Mouse (Mus musculus) neural tube, embryonic 11.5 days (tissue): ENCODE data around the gene Flnc. TPM values are rescaled to one million over a fixed set of nuclear protein-coding genes. Genes with fewer than 3 reads are reported as not detected.

ENCODE experiments used
- ATAC-seq: fragments of 200-750 bp; cut with Nextera tagmentation; 2 replicates; pipeline ENCODE4 v1.8.0; 2017; ENCODE audit warnings: moderate number of reproducible peaks, mild to moderate bottlenecking, moderate TSS enrichment, moderate library complexity; ENCODE audit not compliant: insufficient read depth, low FRiP score, low TSS enrichment
- DNase-seq: peaks from one replicate; pipeline ENCODE4 v3.0.0-alpha.2; 2015; ENCODE audit warnings: low spot score
- H3K27ac ChIP-seq: fragments of 300-500 bp; sonication (generic); 2 replicates; pipeline ENCODE4 v1.5.1; 2014; ENCODE audit warnings: low read depth, mild to moderate bottlenecking, low read length
- H3K27me3 ChIP-seq: fragments of 300-500 bp; sonication (generic); 2 replicates; pipeline ENCODE4 v1.6.1; 2014; ENCODE audit warnings: mild to moderate bottlenecking, low read length, mixed read lengths; ENCODE audit not compliant: control insufficient read depth, insufficient read depth
- H3K36me3 ChIP-seq: fragments of 300-500 bp; sonication (generic); 2 replicates; pipeline ENCODE4 v1.6.1; 2014; ENCODE audit warnings: mild to moderate bottlenecking, low read length, moderate library complexity, mixed read lengths; ENCODE audit not compliant: control insufficient read depth, insufficient read depth
- H3K4me1 ChIP-seq: fragments of 300-500 bp; sonication (generic); 2 replicates; pipeline ENCODE4 v1.6.1; 2014; ENCODE audit warnings: low read length, mixed read lengths; ENCODE audit not compliant: control insufficient read depth, insufficient read depth
- H3K4me2 ChIP-seq: fragments of 300-500 bp; sonication (generic); 2 replicates; pipeline ENCODE4 v1.6.1; 2014; ENCODE audit warnings: low read depth, mild to moderate bottlenecking, moderate library complexity
- H3K4me3 ChIP-seq: fragments of 300-500 bp; sonication (generic); 2 replicates; pipeline ENCODE4 v1.5.1; 2014; ENCODE audit warnings: low read depth, low read length
- H3K9ac ChIP-seq: fragments of 300-500 bp; sonication (generic); 2 replicates; pipeline ENCODE4 v1.6.1; 2014; ENCODE audit warnings: mild to moderate bottlenecking, low read length
- H3K9me3 ChIP-seq: fragments of 300-500 bp; sonication (generic); 2 replicates; pipeline ENCODE4 v1.6.1; 2016; ENCODE audit warnings: low read length; ENCODE audit not compliant: control insufficient read depth
- WGBS: fragments of 180-500 bp; shearing (Covaris S2); extraction: QIAGEN DNeasy Blood & Tissue Kit; methylation state at CpG from one replicate; pipeline ENCODE4 v1.1.7; 2014; 5-methylcytosine and 5-hydroxymethylcytosine counted together
- polyA plus RNA-seq: library from polyadenylated mRNA; unstranded; fragments of >200 nt; fragmentation: Nextera tagmentation; extraction: Ambion mirVana; gene quantifications from 2 replicates; pipeline ENCODE4 v1.2.1, GENCODE M21; 2014

Flnc gene
- polyA plus RNA-seq, 1 experiment from 2014 or later = 4.6 TPM

DNA sequence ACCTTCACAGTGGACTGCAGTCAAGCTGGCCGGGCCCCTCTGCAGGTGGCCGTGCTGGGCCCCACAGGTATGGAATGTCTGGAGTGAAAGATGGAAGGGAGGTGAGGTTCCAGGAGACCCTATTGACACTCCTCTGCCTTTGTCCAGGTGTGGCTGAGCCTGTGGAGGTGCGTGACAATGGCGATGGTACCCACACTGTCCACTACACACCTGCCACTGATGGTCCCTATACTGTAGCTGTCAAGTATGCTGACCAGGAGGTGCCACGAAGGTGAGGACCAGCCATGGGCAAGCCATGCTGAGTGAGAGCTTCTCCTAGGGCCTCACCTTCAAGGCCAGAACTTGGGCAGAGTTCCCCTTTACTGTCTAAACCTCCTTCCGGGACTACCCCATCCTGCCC, 17.6 kb downstream of the Flnc start:
- Histone ChIP-seq H3K27me3 (no peaks in the 10 kb centered on the region), H3K4me2 (no peak overlapping the region), H3K9ac (no peak overlapping the region), H3K4me1 (no peaks in the 10 kb centered on the region), H3K36me3 (no peaks in the 10 kb centered on the region; the same call in 1 of the 2 replicates), H3K9me3 (no peaks in the 10 kb centered on the region), H3K4me3 (no peak overlapping the region), H3K27ac (no peak overlapping the region)
- ATAC-seq = no peak
- WGBS = 93% methylated on average over 6 of the region's 6 CpGs
- DNase-seq = no peak

DNA sequence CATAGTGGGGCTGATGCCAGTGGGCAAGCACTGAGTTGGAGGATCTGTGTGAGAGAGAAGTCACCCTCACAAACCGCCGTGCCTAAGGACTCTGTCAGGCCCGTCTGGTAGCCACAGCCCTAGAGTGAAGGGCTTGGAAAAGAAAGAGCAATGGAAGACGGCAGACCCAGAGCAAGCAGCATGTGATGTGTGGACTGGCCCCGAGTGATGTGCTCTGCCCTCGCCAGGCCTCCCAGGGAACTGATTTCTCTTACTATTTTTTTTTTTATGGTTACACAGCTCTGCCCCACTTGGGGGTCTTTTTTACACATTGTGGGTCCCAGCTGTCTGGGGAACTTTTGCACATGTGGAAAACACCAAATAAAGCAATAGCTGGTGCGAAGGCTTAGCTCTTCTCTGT, 28.4 kb downstream of the Flnc start:
- H3K4me3 ChIP-seq = no peak overlapping the region
- H3K9me3 ChIP-seq = no peaks in the 10 kb centered on the region
- H3K27ac ChIP-seq = no peak overlapping the region
- WGBS = 67% methylated on average over 7 of the region's 7 CpGs
- H3K9ac ChIP-seq = no peak overlapping the region
- ATAC-seq (no peak), DNase-seq (no peak)
- no peaks in the 10 kb centered on the region for H3K27me3 ChIP-seq
- no peaks in the 10 kb centered on the region for H3K4me1 ChIP-seq
- no peaks in the 10 kb centered on the region for H3K36me3 ChIP-seq
- H3K4me2 ChIP-seq = no peak overlapping the region

DNA sequence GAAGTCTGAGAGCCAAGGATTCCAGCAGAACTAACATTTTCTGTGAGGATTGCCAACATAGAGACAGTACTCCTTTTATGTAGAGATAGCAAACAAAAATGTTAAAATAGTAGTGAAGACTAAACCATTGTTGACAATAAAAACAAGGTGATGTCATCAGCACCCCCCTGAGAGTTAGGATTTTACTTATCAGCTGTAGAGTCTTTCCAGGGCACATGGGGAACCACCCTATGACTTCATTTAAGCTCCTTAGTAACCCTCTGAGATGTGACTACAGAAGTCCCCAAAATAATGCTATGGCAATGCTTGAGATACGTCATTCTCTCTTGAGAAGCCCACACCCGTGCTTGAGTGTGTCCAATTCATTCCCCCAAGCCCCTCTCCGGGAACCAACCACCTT, 30.3 kb downstream of the Flnc start:
- Histone ChIP-seq H3K4me1 (peaks cover 3% of the 10 kb centered on the region), H3K9ac (no peak overlapping the region), H3K36me3 (no peaks in the 10 kb centered on the region), H3K27ac (no peak overlapping the region), H3K9me3 (no peaks in the 10 kb centered on the region), H3K27me3 (no peaks in the 10 kb centered on the region), H3K4me3 (no peak overlapping the region), H3K4me2 (no peak overlapping the region)
- no peak for DNase-seq
- WGBS = 93% methylated on average over 3 of the region's 3 CpGs
- no peak for ATAC-seq

DNA sequence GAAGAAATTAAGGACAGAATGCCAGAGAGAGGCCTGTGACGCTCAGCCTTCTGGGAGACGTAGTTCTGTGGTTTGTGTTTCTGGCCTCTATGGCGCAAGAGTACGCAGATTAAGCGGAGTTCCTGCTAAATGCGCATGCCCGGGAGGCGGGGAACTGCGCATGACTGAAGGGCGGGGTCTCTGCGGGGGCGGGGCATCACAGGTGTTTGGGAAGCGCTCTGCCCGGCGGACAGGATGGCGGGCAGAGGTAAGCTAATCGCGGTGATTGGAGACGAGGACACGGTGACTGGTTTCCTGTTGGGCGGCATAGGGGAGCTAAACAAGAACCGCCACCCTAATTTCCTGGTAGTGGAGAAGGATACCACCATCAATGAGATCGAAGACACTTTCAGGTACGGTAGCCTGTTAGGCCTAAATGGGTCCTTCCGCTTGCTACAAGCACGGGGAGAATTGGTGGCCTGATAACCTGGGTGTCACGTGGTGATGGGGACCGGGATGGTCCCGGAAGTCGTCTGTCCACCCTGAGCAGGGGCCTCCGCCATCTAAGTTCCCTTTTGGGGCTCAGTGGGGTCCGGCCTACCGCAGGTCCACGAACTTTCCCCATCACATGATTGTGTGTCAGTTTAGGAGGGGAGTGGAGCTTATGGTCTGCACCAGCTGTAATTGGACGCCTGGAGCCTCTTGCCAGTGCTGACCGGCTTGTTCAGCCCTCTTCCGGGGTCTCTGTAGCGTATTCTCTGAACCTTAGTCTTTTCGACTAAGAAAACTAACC, 34.7 kb downstream of the Flnc start, which contains the start of gene Atp6v1f:
Gene Atp6v1f, plus strand, starts transcription at position 136 of the 772 bp plus-strand sequence.
- H3K27ac ChIP-seq = no peak within 1 kb of the TSS
- WGBS = under 1% methylated on average over 39 of the region's 39 CpGs
- ATAC-seq = peak; percentile 91

DNA sequence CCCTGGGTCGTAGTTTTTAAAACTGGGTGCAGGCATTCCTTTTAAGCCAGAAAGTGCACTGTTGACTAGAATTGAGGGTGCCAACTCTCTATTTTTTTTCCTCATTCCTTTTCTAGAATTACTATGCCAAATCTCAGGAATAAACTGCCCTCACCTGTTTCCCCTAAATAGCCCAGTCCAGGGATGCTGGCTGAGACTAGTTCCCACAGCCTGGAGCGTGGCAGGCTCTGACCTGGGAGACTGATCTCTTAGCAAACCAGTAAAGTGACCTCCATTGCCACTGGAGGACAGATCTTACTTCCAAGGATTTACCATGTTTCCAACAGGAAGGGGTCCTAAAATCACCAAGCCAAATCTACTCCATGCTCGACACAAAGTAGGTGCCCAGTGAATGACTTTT, 35.8 kb downstream of the Flnc start:
- peak overlapping the region; percentile 57; the same call in 1 of the 2 replicates for H3K4me3 ChIP-seq
- peaks cover 5% of the 10 kb centered on the region; the same call in 1 of the 2 replicates for H3K36me3 ChIP-seq
- H3K9me3 ChIP-seq = no peaks in the 10 kb centered on the region
- ATAC-seq (no peak), DNase-seq (no peak)
- no peaks in the 10 kb centered on the region for H3K27me3 ChIP-seq
- H3K27ac ChIP-seq = no peak overlapping the region
- H3K4me1 ChIP-seq = peaks cover 6% of the 10 kb centered on the region
- WGBS = 92% methylated on average over 3 of the region's 3 CpGs
- H3K9ac ChIP-seq = no peak overlapping the region
- peak overlapping the region; percentile 73 for H3K4me2 ChIP-seq

More for the DNA sequence above, 34.7 kb downstream of the Flnc start, which contains the start of gene Atp6v1f:
- H3K9ac ChIP-seq = peak within 1 kb of the TSS; percentile 55
- H3K9me3 ChIP-seq = no peaks in the 10 kb centered on the region
- H3K4me1 ChIP-seq = peaks cover 6% of the 10 kb centered on the region
- DNase-seq = peak; percentile 93
- H3K36me3 ChIP-seq = peaks cover 5% of the 10 kb centered on the region; the same call in 1 of the 2 replicates
- peak within 1 kb of the TSS; percentile 57 for H3K4me3 ChIP-seq
- H3K4me2 ChIP-seq = peak within 1 kb of the TSS; percentile 73
- H3K27me3 ChIP-seq = no peaks in the 10 kb centered on the region

DNA sequence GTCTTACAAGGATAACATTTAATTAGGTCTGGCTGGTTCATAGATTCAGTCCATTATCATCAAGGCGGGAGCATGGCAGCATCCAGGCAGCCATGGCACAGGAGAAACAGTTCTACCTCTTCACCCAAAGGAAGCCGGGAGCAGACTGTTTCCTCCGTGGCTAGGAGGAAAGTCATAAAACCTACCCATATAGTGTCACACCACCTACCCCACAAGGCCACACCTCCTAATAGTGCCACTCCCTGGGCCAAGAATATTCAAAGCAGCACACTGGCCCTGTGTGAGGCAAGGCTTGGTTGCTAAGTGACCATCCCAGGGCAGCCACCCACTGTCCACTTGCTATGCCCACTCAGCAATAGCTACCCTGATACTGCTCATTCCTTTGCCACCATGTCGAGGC, 38.1 kb downstream of the Flnc start, which contains the start of gene Atp6v1fnb:
Gene Atp6v1fnb, plus strand, starts transcription at position 301 of the 400 bp plus-strand sequence.
- WGBS = 92% methylated on average over 4 of the region's 4 CpGs
- no peak for DNase-seq
- Histone ChIP-seq H3K9me3 (no peaks in the 10 kb centered on the region), H3K27me3 (no peaks in the 10 kb centered on the region), H3K4me3 (no peak within 1 kb of the TSS), H3K4me1 (peaks cover 6% of the 10 kb centered on the region), H3K4me2 (no peak within 1 kb of the TSS), H3K9ac (no peak within 1 kb of the TSS), H3K36me3 (peaks cover 5% of the 10 kb centered on the region; the same call in 1 of the 2 replicates), H3K27ac (no peak within 1 kb of the TSS)
- ATAC-seq = no peak

DNA sequence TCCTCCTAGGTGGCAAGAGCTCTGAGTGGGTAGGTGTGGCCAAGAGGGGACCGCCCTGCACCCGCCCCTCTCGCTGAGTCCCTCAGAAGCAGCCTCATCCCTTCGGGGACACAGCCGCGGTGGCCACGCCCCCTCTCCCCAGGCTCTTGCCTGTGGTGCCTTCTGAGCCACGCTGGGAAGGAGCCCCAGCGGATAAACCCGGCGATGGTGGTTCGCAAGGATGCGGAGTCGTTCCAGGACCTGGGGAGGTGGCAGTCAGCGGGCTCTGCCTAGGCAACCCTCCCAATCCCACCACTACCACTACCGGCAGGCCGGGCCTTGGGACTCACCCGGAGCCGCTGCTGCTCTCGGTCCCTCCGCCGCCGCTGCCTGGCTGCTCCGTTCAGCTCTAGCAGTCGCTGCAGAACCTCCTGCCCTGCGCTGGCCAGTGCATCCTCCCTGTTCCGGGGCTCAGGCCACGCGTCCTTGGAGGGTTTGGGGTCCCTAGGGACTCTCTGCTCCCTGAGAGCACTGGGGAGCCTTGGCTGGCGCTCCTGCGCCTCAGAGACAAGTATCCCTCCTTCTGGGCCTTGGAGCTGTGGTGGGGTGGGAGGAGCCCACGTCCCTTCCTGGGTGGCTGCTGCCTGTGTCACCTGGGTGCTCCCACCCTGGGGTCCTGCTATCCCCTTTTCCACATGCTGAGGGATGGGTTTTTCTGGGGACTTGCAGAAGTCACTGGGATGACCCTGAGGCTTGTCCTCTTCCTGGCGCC, 41.1 kb downstream of the Flnc start:
- DNase-seq (peak; percentile 81), ATAC-seq (peak; percentile 90)
- Histone ChIP-seq H3K27me3 (no peaks in the 10 kb centered on the region), H3K4me1 (no peaks in the 10 kb centered on the region), H3K36me3 (peaks cover 5% of the 10 kb centered on the region; the same call in 1 of the 2 replicates), H3K4me3 (peak overlapping the region; percentile 36), H3K4me2 (peak overlapping the region; percentile 54), H3K27ac (no peak overlapping the region), H3K9ac (peak overlapping the region; percentile 26), H3K9me3 (no peaks in the 10 kb centered on the region)
- WGBS = 2% methylated on average over 32 of the region's 33 CpGs

DNA sequence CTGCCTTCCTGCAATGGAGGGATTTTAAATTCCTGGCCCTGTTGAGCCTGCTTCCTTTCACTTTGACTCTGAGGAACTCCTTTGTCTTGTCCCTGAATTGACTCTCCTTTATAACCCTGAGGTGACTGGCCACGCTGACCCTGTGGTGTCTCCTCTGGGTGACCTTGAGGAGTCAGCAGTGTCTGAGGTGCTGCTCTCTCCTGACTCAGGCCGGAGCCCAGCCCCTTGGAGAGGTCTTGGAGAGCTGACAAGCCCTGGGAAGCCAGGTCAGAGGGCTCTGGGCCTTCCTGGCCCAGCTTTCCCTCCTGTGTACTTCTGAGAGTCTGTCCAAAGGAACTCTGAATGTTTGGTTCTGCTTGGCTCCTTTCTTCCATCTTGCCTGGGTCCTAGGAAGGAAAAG, 41.7 kb downstream of the Flnc start:
- Histone ChIP-seq H3K4me2 (no peak overlapping the region; the same call in 1 of the 2 replicates), H3K9ac (no peak overlapping the region), H3K27ac (no peak overlapping the region), H3K9me3 (no peaks in the 10 kb centered on the region), H3K36me3 (peaks cover 5% of the 10 kb centered on the region; the same call in 1 of the 2 replicates), H3K4me3 (no peak overlapping the region), H3K4me1 (no peaks in the 10 kb centered on the region), H3K27me3 (no peaks in the 10 kb centered on the region)
- DNase-seq = no peak
- WGBS = 67% methylated on average over 2 of the region's 2 CpGs
- no peak for ATAC-seq
